In the genomic region with DNA sequence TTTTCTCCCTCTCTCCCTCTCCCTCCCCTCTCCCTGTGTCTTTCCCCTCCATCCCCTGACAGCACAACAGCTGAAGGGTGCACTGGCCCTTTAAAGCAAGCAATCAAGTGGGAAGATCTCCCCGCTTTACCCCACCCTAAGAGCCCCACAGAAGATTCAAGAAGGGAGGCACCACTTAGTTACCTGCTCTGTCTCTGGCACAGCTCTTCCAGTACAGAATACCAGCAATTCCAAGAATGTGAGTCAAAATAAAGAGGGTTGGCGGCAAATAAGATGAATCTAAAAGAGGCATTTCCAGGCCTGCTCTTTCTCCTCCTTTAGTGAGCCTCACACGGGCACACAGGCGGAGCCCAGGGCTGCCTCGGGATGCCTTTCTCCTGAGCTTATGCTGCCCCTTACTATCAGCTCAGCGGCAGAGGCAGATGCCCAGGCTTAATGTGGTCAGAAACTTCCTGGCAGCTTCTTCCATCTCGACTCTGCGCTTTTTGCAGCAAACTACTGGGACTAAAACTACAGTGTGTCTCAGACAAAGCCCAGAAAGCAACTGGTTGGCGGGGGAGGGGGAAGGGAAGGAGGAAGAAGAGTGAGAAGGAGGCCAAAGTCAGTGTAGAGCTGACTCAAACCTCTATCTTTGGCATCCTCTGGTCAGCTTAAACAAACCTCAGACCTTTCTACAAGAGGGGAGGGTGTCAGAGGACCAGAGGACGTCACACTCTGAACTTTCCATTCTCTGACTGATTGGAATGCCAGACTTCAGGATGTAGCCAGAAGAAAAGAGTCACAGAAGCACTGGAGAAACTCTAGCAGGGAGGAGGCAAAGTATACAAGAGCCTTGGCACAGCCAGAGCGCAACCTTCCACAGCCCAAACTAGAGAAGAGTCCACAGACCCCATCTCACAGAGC, we compare ENCODE assay signal across 8 mouse cellular contexts.
DNase-seq lines count a peak whose midpoint lies in the region; ATAC-seq lines count a peak whose summit lies in the region.

No protein-coding gene starts in this region.

- no peak for ATAC-seq in cerebellum, adult (ENCODE audit: insufficient number of reproducible peaks, low FRiP score, low TSS enrichment)

- no peaks in the 10 kb centered on the region for H3K9me3 ChIP-seq in heart, embryonic 10.5 days

- peak overlapping the region; percentile 94 for H3K27ac ChIP-seq in heart, embryonic 10.5 days

- peaks cover 58% of the 10 kb centered on the region for H3K4me1 ChIP-seq in heart, embryonic 10.5 days

- no peaks in the 10 kb centered on the region for H3K27me3 ChIP-seq in heart, embryonic 10.5 days (ENCODE audit: insufficient read depth, poor library complexity, severe bottlenecking)

- peak; percentile 46 for DNase-seq in layer of hippocampus, adult 11-12 months (ENCODE audit: low spot score)
- no peak for DNase-seq in layer of hippocampus, postnatal 36 days
- DNase-seq in embryo, embryonic 11 days = peak; percentile 51
- DNase-seq in heart, embryonic 10.5 days (ENCODE audit: low spot score) = peak; percentile 82
- DNase-seq in kidney, adult 9 months = peak; percentile 43
- DNase-seq in lung, postnatal 10 days = peak; percentile 72
- peak; percentile 59 for DNase-seq in skeletal muscle tissue, adult 2 months (ENCODE audit: low read depth, low spot score)

- H3K4me3 ChIP-seq in heart, embryonic 10.5 days = peak overlapping the region; percentile 59

- 3% methylated on average over 11 of the region's 11 CpGs for WGBS in heart, embryonic 10.5 days

- H3K36me3 ChIP-seq in heart, embryonic 10.5 days = no peaks in the 10 kb centered on the region

Comparison
In these comparisons a context has a peak if more than half of its experiments do, and no peak if none do; other contexts are left out.
1. DNase-seq: peak in layer of hippocampus, adult 11-12 months (single experiment), embryo, embryonic 11 days (single experiment), heart, embryonic 10.5 days (single experiment), kidney, adult 9 months (single experiment), lung, postnatal 10 days (single experiment) and skeletal muscle tissue, adult 2 months (single experiment); none in layer of hippocampus, postnatal 36 days (0 of 2).